Mouse (Mus musculus) adipose tissue, adult 10 weeks (tissue): Measurements from ENCODE around the gene St6galnac5. TPM values are rescaled to one million over a fixed set of nuclear protein-coding genes. Genes with fewer than 3 reads are reported as not detected.

Source experiments
- polyA plus RNA-seq: library from polyadenylated mRNA; stranded (reverse); fragments of 350-450 nt; fragmentation: Illumina TruSeq; extraction: RNeasy Lipid Tissue Mini Kit (QIAGEN cat#74804); gene quantifications from one replicate; pipeline ENCODE4 v1.2.3, GENCODE M21; 2014; ENCODE audit warnings: low read depth, low replicate concordance

Gene St6galnac5
- 1.5 TPM for polyA plus RNA-seq

DNA sequence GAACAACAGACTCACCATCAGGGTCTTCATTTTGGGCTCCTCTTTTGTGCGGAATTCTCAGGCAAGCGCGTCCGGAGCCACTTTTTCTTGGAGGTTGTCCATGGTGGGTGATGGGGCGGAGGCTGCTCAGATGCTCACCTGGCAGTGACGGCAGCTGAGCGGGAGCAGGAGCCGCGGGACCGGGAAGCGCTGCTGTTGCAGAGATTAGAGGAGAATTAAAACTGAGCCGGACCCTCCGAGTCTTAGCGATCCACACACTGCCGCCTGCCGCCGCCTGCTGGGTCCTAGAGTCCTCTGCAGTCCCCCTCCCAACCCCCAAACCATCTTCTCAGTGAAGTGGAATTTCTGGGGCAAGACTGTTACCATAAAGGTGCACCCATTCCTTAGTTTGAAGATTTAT lies at the start of gene St6galnac5:
Gene St6galnac5, minus strand, starts transcription at position 259 of the 400 bp plus-strand sequence.

